Mouse (Mus musculus) brain, adult 2 months (tissue): ENCODE results near the gene Ipo11.

Experiments
- DNase-seq: peaks from one replicate; pipeline ENCODE4 v3.0.0; 2011; ENCODE audit warnings: low read depth, low spot score

Ipo11 gene

GRCm38 (mm10) chr13:106819749-106820148, 117.0 kb downstream of the Ipo11 start:
- DNase-seq, result no peak

- DNase-seq, result no peak
Observed at GRCm38 (mm10) chr13:106817066-106817465, 119.7 kb downstream of the Ipo11 start.

GRCm38 (mm10) chr13:106813519-106813918, 123.2 kb downstream of the Ipo11 start:
- DNase-seq, result no peak

- DNase-seq, result no peak
Observed at GRCm38 (mm10) chr13:106813087-106813486, 123.7 kb downstream of the Ipo11 start.

- DNase-seq, result no peak
Observed at GRCm38 (mm10) chr13:106810156-106810555, 126.6 kb downstream of the Ipo11 start.

GRCm38 (mm10) chr13:106808821-106809220, 127.9 kb downstream of the Ipo11 start:
- peak; percentile 58 for DNase-seq

- no peak for DNase-seq
Observed at GRCm38 (mm10) chr13:106808315-106808714, 128.4 kb downstream of the Ipo11 start.

DNA sequence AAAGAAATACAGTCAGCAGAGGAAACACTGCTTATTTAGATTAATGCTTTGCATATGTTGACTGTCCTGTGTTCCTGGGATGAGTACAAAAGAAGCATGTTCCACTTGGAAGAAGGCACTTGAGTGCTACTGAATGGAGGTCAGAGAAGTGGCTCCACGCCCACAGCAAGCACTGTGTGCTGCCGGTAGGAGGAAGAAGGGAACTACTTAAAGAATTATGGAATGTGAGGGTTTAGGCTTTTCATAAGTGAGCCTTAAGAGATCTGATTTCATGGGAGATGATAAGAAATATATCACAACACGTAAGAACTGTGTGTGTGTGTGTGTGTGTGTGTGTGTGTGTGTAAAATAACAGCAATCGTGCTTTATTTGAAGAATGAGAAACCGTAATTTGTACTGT, 129.5 kb downstream of the Ipo11 start:
- DNase-seq, result no peak

DNA sequence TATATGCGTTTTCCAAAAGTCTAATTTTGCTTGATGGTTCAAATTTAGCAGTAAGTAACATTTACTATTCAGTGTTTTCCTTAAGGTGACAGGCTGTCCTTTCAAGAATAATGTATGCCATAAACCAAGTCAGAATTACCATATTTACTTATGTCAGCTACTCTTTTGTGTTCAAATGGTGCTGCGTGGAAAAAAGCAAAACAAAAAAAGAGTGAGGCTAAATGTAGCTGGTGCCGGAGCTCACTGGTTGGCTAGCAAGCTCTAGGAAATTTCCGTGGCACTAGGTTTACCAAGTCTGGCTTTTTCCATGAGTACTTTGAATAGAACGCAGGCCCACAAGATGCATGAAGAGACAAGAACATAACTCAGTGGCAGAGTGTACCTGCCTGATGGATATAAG, 131.6 kb downstream of the Ipo11 start:
- DNase-seq, result peak; percentile 73

DNA sequence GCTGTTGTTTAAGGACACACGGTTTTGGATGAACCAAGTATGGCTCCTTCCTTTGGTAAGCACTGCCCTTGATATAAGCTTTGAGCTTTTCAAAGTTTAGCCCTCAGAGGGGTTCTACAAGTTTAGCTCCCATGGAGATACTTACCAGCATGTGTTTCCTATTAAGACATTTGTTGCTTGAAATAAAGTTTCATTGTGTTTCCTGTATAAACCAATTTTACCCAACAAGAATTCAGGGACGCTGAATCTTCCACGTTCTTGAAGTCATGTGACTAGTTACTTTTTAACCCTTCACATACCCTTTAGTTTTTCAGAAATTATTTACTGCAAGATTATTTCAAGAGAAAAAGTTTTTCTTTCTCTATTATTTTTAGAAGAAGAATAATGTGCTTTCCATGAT, 138.7 kb downstream of the Ipo11 start:
- DNase-seq, result no peak

DNA sequence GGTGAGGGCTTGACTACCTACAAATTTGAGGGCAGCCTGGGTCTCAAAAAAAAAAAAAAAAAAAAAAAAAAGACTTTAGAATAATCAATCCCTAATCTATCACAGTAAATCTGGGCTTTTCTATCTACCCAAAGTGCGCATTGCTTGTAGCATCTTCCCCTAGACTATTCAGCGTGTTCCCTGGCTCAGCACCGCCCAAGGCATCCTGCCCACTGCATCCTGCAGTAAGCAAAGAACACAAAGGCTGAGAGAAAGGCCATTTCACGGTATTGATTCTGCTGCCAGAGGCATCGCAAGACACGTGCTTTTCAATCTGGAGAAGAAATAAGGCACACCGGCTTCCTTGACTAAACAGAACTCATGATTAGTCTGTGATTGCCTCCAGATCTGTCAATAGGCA, 147.9 kb downstream of the Ipo11 start:
- DNase-seq, result no peak

- DNase-seq, result peak; percentile 49
Observed at GRCm38 (mm10) chr13:106768807-106769206, 168.0 kb downstream of the Ipo11 start.

DNA sequence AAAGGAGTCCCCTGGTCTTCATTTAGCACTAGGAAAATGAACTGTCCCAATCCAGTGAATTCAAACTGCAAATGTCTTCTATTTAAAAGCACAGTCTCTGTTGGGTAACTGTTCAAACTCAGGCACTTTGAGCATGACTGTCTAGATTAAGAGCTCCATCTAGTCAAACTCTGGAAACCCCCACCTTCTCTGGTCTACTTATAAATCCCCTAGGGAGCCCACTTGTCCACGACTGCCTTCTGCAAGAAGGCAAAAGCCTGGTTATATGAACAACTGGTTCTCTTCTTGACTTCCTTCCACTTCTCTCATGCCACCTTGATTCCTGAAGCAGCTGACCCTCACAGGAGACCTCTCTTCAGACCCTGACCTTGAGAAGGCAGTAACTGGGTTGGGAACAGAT, 174.1 kb downstream of the Ipo11 start:
- DNase-seq, result no peak

DNA sequence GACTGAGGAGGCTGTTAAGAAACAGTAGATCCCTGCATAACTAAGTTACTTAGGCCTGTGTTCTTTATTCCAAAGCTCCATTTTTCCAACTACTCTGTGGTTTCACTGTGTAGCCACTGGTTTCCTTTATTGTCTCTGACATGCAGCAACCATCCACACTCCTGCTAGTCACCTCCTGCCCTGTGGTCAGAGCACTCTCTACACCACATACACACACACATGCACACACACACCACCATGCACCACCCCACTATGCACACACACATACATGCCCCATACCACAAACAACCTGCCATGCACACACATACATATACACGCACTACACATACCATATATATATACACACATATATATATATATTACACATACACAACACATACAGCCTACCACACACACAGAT, 175.1 kb downstream of the Ipo11 start:
- no peak for DNase-seq

DNA sequence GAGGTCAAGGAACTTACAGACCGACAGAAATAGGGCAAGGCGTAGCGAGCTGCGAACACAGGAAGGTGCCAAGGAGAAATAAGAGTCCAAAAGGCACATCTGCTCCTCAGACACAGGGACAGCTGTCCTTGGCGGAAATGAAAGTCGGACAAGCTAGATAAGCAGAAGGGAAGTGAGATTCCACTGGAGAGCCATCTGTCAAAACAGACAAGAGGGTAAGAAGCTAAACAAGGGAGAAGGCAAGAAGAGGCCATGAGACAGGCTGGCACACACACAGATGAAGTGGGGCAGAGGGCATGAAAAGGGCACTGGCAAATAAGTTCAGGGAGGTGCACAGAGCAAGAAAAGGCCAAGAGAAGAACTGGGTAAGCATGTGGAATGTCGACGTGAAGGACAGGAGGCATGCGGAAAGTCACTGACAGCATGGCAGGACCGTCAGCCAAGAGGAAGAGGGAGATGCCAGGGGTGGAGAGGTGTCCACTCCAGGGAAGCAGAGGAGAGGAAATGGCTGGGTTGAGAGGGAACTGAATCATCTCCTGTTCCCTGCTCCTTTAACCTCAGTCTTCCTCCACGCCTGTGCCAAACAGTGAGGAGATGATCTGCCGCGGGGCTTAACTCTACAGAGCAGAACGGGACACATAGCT, 176.4 kb downstream of the Ipo11 start:
- peak; percentile 68 for DNase-seq

- peak; percentile 17 for DNase-seq
Observed at GRCm38 (mm10) chr13:106755892-106756291, 180.9 kb downstream of the Ipo11 start.

DNA sequence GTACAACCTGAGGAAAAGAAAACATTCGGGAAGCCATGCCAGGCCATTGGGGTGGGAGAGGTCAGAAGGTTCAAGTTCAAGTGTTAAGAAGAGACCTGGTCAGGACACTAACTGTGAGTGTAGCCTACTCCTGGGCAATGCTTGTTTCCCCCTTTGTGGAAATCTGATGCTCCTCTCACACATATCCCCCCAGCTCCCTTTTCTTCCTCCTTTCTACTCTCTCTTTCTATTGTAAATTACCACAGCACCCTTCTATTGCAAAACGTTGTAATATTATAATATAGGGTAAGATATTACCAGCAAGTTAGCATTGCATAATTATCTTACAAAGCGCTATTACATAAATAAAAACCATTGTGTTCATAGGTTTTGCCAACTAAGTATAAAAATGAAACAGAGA, 182.5 kb downstream of the Ipo11 start:
- no peak for DNase-seq

DNA sequence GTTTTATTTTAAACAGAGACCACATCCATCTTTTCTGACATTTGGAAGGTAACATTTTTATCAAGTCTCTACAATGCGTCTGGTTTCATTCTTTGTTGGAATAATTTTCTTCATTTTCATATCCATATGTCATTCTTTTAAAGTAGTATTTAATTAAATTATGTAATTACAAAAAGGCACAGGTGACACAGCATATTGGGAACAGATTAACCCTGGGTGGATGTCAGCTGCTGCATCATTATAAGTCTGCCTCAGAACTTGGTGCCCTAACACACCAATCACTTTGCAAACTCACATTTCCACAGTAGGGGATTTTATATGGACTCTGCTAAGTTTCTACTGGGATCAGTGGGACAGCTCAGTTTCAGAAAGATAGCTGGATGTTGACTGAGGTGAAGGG, 184.8 kb downstream of the Ipo11 start:
- no peak for DNase-seq

DNA sequence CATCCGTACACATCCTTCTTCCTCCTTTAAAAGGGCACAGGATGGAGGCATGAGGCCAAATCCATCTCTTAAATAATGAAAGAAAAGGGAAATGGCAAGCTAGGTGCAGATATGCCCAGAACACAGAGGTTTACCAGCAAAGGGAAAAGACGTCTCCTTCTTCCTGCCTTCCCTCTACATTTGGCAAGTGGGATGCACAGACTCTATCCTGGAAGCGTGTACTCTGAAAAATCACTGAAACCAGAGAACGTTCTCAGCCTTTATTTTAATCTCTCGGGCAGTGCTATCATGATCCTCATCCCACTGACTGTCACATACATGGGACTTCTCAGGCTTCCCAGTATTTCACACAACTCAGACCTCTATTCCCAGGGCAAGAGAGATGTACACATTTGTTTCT, 189.9 kb downstream of the Ipo11 start:
- DNase-seq, result peak; percentile 21

DNA sequence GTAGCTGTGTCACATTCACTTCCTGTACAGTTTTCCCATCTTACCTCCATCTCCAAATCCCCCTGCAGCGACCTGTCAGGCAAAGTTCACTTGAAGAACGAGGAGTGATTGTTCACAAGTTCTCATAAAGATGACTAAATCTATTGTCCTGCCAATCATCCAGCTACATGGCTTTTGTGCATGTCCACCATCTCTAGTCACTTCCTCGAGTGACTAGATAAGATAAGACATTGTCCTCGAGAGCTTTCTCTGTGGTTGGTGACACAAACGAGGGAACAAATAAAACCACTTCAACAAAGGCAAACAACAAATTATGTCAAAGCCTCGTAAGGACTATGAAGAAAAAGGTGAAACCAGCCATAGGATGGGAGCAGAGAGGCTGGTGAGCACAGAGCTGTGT, 191.6 kb downstream of the Ipo11 start:
- DNase-seq, result no peak
